Comparison of ENCODE assay signal across 8 mouse cellular contexts in the genomic region with DNA sequence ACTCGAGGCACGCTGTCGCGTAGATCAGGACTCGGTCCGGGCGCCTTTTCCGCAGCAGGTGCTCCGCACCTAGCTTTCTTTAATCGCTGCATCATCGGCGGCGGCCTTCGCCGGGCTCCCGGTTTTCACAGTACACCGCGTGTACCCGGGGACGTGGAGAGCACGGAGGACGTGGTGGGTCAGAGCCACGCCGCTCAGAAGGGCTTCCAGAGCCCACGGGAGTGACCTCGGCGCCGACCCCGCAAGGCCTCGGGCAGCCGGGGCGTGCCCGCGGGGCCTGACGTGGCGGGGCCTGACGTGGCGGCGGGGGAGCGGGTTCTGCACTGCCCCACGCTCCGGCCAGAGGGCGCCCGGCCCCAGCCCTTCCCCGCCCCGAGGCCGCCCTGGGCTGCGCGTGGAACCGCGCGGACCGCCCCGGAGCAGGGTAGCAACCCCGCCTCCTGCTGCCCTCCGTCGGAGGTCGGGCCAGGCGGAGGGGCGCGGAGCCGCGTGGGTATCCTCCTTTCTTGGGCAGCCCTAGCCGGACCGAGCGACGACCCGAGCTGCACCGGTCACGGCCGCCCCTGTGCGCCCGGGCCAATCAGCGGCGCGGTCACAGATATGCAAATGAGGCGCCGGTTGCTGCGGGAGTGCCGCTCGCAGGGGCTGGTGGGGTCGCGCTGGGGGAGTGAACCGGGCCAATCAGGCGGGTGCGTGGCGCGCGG.
A peak's percentile ranks its signal among the peaks of the same experiment; 100 is the strongest.
DNase-seq lines count a peak whose midpoint lies in the region; ATAC-seq and TF ChIP-seq lines count a peak whose summit lies in the region.

No protein-coding gene starts in this region.

- H3K4me1 ChIP-seq in MEL (ENCODE audit: control insufficient read depth in 1 of 2, insufficient read depth in 2 of 2, low read length in 2 of 2) = peaks cover 3% of the 10 kb centered on the region in 2 experiments; a peak in 2 of 4 replicates
- peaks cover 8% of the 10 kb centered on the region; the same call in 1 of the 2 replicates for H3K4me1 ChIP-seq in forebrain, embryonic 16.5 days (replicated peaks; ENCODE audit: control insufficient read depth, insufficient read depth, low read length)
- H3K4me1 ChIP-seq in lung, adult 2 months (ENCODE audit: control insufficient read depth, insufficient read depth, low read length) = peaks cover 5% of the 10 kb centered on the region
- H3K4me1 ChIP-seq in neural tube, embryonic 15.5 days = peaks cover 18% of the 10 kb centered on the region

- H3K27me3 ChIP-seq in MEL (ENCODE audit: control insufficient read depth in 1 of 2, insufficient read depth in 2 of 2, low read length in 2 of 2) = no peaks in the 10 kb centered on the region
- H3K27me3 ChIP-seq in forebrain, embryonic 16.5 days (replicated peaks; ENCODE audit: control insufficient read depth, insufficient read depth, low read length) = no peaks in the 10 kb centered on the region
- no peaks in the 10 kb centered on the region for H3K27me3 ChIP-seq in neural tube, embryonic 15.5 days (replicated peaks)

- peak in 2 of 3 experiments; percentile 49 to 66; a peak in 4 of 6 replicates for TF ChIP-seq CTCF in MEL (IDR thresholded peaks at IDR 0.05 in 2 of 3, conservative IDR thresholded peaks at IDR 0.05 in 1 of 3; ENCODE audit: control insufficient read depth in 1 of 3, insufficient read depth in 1 of 3, low read depth in 2 of 3, low read length in 3 of 3, poor library complexity in 1 of 3, severe bottlenecking in 1 of 3)
- TF ChIP-seq CTCF in layer of hippocampus, adult 2 months (conservative IDR thresholded peaks at IDR 0.05) = peak; percentile 74
- TF ChIP-seq CTCF in lung, adult 2 months (IDR thresholded peaks at IDR 0.05; ENCODE audit: insufficient read depth, low read length) = 0 out of 2 replicates have a peak, but pooled peaks have one; percentile 3

- TF ChIP-seq POLR2A in MEL (IDR thresholded peaks at IDR 0.05; ENCODE audit: control insufficient read depth in 1 of 2, insufficient read depth in 1 of 2, low read depth in 1 of 2, low read length in 2 of 2, poor library complexity in 1 of 2) = peak; percentile 62 to 76; a peak in 2 of 4 replicates
- peak; percentile 65; the same call in 1 of the 2 replicates for TF ChIP-seq POLR2A in lung, adult 2 months (IDR thresholded peaks at IDR 0.05; ENCODE audit: borderline replicate concordance, extremely low read depth, low read depth, low read length)

- intact Hi-C loops in heart, postnatal 36 days (cut with DNase I) = loop anchor here (1.0 to 5.0 kb wide), 5 partner anchors 29 to 109 kb away; a partner anchor contains a TSS

- H3K4me2 ChIP-seq in forebrain, embryonic 16.5 days (ENCODE audit: low read length) = peak overlapping the region; percentile 92
- peak overlapping the region; percentile 90 for H3K4me2 ChIP-seq in neural tube, embryonic 15.5 days

- H3K36me3 ChIP-seq in MEL (ENCODE audit: control insufficient read depth in 1 of 2, insufficient read depth in 2 of 2, low read length in 2 of 2) = peaks cover 0 to 4% of the 10 kb centered on the region in 2 experiments; a peak in 2 of 4 replicates
- no peaks in the 10 kb centered on the region for H3K36me3 ChIP-seq in forebrain, embryonic 16.5 days (ENCODE audit: control insufficient read depth, insufficient read depth)
- no peaks in the 10 kb centered on the region for H3K36me3 ChIP-seq in neural tube, embryonic 15.5 days

- peak; percentile 95 for ATAC-seq in forebrain, embryonic 16.5 days
- peak; percentile 97 for ATAC-seq in neural tube, embryonic 15.5 days (ENCODE audit: low FRiP score)

- peak; percentile 94 for DNase-seq in MEL (ENCODE audit: low read depth, low spot score)
- peak; percentile 95 to 96 for DNase-seq in cerebellum, adult 18-20 months
- peak; percentile 97 to 98 for DNase-seq in heart, postnatal 36 days
- DNase-seq in layer of hippocampus, adult 2 months (ENCODE audit: low spot score in 2 of 2) = peak; percentile 84 to 89
- peak; percentile 98 for DNase-seq in lung, adult 2 months
- DNase-seq in testis, postnatal 10 days (ENCODE audit: low spot score) = peak; percentile 96

- WGBS in forebrain, embryonic 16.5 days = under 1% methylated on average over 78 of the region's 89 CpGs
- WGBS in lung, adult 2 months = under 1% methylated on average over 82 of the region's 89 CpGs
- under 1% methylated on average over 79 of the region's 89 CpGs for WGBS in neural tube, embryonic 15.5 days

- peak overlapping the region; percentile 86 to 98 for H3K4me3 ChIP-seq in MEL (ENCODE audit: control insufficient read depth in 1 of 2, insufficient read depth in 1 of 2, low read depth in 2 of 2, low read length in 2 of 2)
- peak overlapping the region; percentile 78 for H3K4me3 ChIP-seq in forebrain, embryonic 16.5 days (replicated peaks; ENCODE audit: low read length)
- peak overlapping the region; percentile 94 for H3K4me3 ChIP-seq in layer of hippocampus, adult 2 months
- H3K4me3 ChIP-seq in lung, adult 2 months (replicated peaks; ENCODE audit: extremely low read depth, low read depth, low read length) = peak overlapping the region; percentile 91
- peak overlapping the region; percentile 84 for H3K4me3 ChIP-seq in neural tube, embryonic 15.5 days (replicated peaks)

- H3K9me3 ChIP-seq in MEL (replicated peaks; ENCODE audit: insufficient read depth, low read length) = no peaks in the 10 kb centered on the region
- no peaks in the 10 kb centered on the region for H3K9me3 ChIP-seq in forebrain, embryonic 16.5 days (ENCODE audit: control insufficient read depth, low read length)
- H3K9me3 ChIP-seq in neural tube, embryonic 15.5 days (replicated peaks) = no peaks in the 10 kb centered on the region

- peak; percentile 15 for TF ChIP-seq RAD21 in MEL (IDR thresholded peaks at IDR 0.05; ENCODE audit: low read depth, low read length)

- peak overlapping the region; percentile 75 for H3K27ac ChIP-seq in MEL (ENCODE audit: control insufficient read depth, low read depth, low read length)
- peak overlapping the region; percentile 42; the same call in 1 of the 2 replicates for H3K27ac ChIP-seq in forebrain, embryonic 16.5 days (ENCODE audit: low read length)
- peak overlapping the region; percentile 89 for H3K27ac ChIP-seq in layer of hippocampus, adult 2 months
- peak overlapping the region; percentile 92 for H3K27ac ChIP-seq in neural tube, embryonic 15.5 days (replicated peaks)

- peaks cover 12% of the 10 kb centered on the region; the same call in 1 of the 2 replicates for H3K79me2 ChIP-seq in MEL (ENCODE audit: control insufficient read depth, insufficient read depth, low read length, poor library complexity)

- peak overlapping the region; percentile 97 for H3K9ac ChIP-seq in MEL (ENCODE audit: control insufficient read depth, low read depth, low read length, poor library complexity, severe bottlenecking)
- H3K9ac ChIP-seq in forebrain, embryonic 16.5 days (replicated peaks; ENCODE audit: low read depth, low read length) = peak overlapping the region; percentile 81
- H3K9ac ChIP-seq in neural tube, embryonic 15.5 days (replicated peaks) = peak overlapping the region; percentile 71

- TF ChIP-seq EP300 in MEL (IDR thresholded peaks at IDR 0.05; ENCODE audit: low read depth in 1 of 2, low read length in 2 of 2) = no peak

TF ChIP-seq in MEL, 35 proteins besides CTCF, POLR2A, EP300 and RAD21 (continues in another document):
- TF ChIP-seq CHD1 (IDR thresholded peaks at IDR 0.05; ENCODE audit: low read depth, low read length) = no peak
- peak; percentile 56; the same call in 1 of the 2 replicates for TF ChIP-seq ZMIZ1 (IDR thresholded peaks at IDR 0.05; ENCODE audit: low read depth, low read length)
- no peak for TF ChIP-seq MYC (IDR thresholded peaks at IDR 0.05; ENCODE audit: low read depth, low read length)
- TF ChIP-seq JUND (IDR thresholded peaks at IDR 0.05; ENCODE audit: low read depth, low read length) = no peak
- TF ChIP-seq ZKSCAN1 (IDR thresholded peaks at IDR 0.05; ENCODE audit: low read depth, low read length) = no peak
- no peak for TF ChIP-seq MAX (IDR thresholded peaks at IDR 0.05; ENCODE audit: low read length)
- no peak for TF ChIP-seq ELF1 (IDR thresholded peaks at IDR 0.05; ENCODE audit: low read depth, low read length)
- TF ChIP-seq SIN3A (IDR thresholded peaks at IDR 0.05; ENCODE audit: low read length) = no peak
- no peak for TF ChIP-seq GATA1 (IDR thresholded peaks at IDR 0.05; ENCODE audit: low read depth, low read length)
- no peak for TF ChIP-seq TBP (IDR thresholded peaks at IDR 0.05; ENCODE audit: low read depth, low read length)
- TF ChIP-seq ETS1 (IDR thresholded peaks at IDR 0.05; ENCODE audit: low read depth, low read length) = no peak
- TF ChIP-seq UBTF (IDR thresholded peaks at IDR 0.05; ENCODE audit: borderline replicate concordance, insufficient read depth, low read depth, low read length) = 0 out of 2 replicates have a peak, but pooled peaks have one; percentile 50
- no peak for TF ChIP-seq ZC3H11A (IDR thresholded peaks at IDR 0.05; ENCODE audit: low read depth, low read length)
- no peak for TF ChIP-seq SMC3 (IDR thresholded peaks at IDR 0.05; ENCODE audit: low read depth, low read length)
- no peak for TF ChIP-seq USF2 (IDR thresholded peaks at IDR 0.05; ENCODE audit: borderline replicate concordance in 1 of 2, insufficient read depth in 1 of 2, low read depth in 1 of 2, low read length in 2 of 2)
- TF ChIP-seq USF1 (IDR thresholded peaks at IDR 0.05; ENCODE audit: low read depth, low read length) = 0 out of 2 replicates have a peak, but pooled peaks have one; percentile 17
- TF ChIP-seq KAT2A (conservative IDR thresholded peaks at IDR 0.05; ENCODE audit: low read depth, low read length) = no peak
- TF ChIP-seq ZNF384 (IDR thresholded peaks at IDR 0.05; ENCODE audit: low read depth, low read length) = no peak
- no peak for TF ChIP-seq TAL1 (IDR thresholded peaks at IDR 0.05; ENCODE audit: low read length)
- no peak for TF ChIP-seq MAFK (IDR thresholded peaks at IDR 0.05; ENCODE audit: borderline replicate concordance, low read depth, low read length)
- peak; percentile 63; the same call in 1 of the 2 replicates for TF ChIP-seq NELFE (IDR thresholded peaks at IDR 0.05; ENCODE audit: low read depth, low read length)
- peak; percentile 10; the same call in 1 of the 2 replicates for TF ChIP-seq MXI1 (IDR thresholded peaks at IDR 0.05; ENCODE audit: low read depth, low read length)
- peak; percentile 59; the same call in 1 of the 2 replicates for TF ChIP-seq POLR2AphosphoS2 (IDR thresholded peaks at IDR 0.05; ENCODE audit: low read length)
- TF ChIP-seq MYB (IDR thresholded peaks at IDR 0.05; ENCODE audit: low read depth, low read length) = no peak
- TF ChIP-seq GABPA (IDR thresholded peaks at IDR 0.05; ENCODE audit: low read depth, low read length) = no peak
- TF ChIP-seq NRF1 (IDR thresholded peaks at IDR 0.05; ENCODE audit: insufficient read depth, low read depth, low read length, poor library complexity, severe bottlenecking) = 0 out of 2 replicates have a peak, but pooled peaks have one; percentile 24
- TF ChIP-seq TCF12 (IDR thresholded peaks at IDR 0.05; ENCODE audit: low read depth, low read length) = peak; percentile 19; the same call in 1 of the 2 replicates
- peak; percentile 38; the same call in 1 of the 2 replicates for TF ChIP-seq HCFC1 (IDR thresholded peaks at IDR 0.05; ENCODE audit: low read depth, low read length)

Comparison
In these comparisons a context has a peak if more than half of its experiments do, and no peak if none do; other contexts are left out.
1. Peak in every context shown above with its lines: DNase-seq, ATAC-seq, H3K4me3 ChIP-seq and H3K27ac ChIP-seq.
2. H3K27ac ChIP-seq: peak in every context shown above with its lines; median percentile 92 in neural tube, embryonic 15.5 days; 89 in layer of hippocampus, adult 2 months; 75 in MEL; 42 in forebrain, embryonic 16.5 days.
3. CTCF ChIP-seq: peak in every context shown above with its lines; median percentile 74 in layer of hippocampus, adult 2 months; 58 in MEL; 3 in lung, adult 2 months.